Mouse (Mus musculus) adrenal gland (tissue): ENCODE results near the gene Gm49395.

Experiments
- intact Hi-C: fragments of 180-260 bp; cut with DNase I; formaldehyde crosslinking; loops from one replicate; pipeline ENCODE4 v1.15.1; 2025

Gene Gm49395

DNA sequence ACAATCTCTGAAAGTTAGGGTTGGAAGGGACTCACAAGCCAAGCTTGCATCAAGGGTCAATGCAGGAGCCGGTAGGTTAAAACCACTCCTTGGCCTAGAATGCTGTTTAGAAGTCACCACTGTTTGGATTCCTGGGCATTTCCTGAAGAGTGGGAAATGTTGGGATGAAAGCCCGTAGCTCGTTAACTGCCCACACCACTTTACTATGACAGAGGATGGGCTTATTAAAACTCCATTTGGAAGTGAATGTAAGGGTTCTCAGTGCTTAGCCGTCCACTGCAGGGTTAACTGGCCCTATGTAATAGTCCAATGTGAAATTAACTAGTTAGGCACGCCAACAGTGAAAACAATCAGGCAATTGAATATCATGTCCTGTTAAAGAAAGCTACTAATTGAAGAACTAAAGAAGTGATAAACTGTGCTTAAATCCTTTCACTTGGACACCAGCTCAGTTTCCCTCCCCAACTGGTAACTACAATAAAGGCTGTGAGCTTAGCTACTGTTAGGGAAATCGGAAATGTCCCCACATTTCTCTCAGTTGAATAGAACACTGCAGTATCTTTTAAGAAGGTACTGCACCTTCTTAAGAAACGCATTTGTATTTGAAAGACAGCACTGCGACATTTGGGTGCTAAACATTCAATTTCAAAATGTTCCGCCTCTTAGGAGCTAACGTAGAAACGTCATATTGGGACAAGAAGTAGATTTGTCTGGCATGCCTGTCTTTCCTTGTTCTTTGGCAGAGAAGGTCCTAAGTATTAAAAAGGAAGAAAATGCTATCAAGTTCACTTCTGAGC, 1.1 kb downstream of the Gm49395 start:
- intact Hi-C loops = loop anchor here (5.0 to 10.0 kb wide), 2 partner anchors 116 to 122 kb away; no protein-coding TSS in a partner anchor

DNA sequence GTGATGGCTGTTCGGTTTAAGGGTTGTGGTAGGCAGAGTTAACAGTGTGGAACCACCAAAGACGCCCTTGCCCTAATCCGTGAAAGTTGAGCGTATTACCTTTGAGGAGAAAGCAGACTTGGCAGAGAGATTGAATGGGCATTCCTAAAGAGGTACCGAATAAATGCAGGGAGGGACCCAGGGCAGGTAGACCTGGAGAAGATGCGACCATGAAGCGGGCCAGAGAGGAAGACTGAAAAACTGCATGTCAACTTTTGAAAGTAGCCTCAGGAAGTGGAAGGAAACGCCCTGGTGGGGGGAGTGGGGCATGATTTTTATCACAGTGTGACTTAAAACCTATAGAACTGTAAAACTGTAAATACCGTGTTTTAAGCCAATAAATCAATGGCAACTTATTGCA, 2.3 kb downstream of the Gm49395 start:
- intact Hi-C loops = no loop called here

DNA sequence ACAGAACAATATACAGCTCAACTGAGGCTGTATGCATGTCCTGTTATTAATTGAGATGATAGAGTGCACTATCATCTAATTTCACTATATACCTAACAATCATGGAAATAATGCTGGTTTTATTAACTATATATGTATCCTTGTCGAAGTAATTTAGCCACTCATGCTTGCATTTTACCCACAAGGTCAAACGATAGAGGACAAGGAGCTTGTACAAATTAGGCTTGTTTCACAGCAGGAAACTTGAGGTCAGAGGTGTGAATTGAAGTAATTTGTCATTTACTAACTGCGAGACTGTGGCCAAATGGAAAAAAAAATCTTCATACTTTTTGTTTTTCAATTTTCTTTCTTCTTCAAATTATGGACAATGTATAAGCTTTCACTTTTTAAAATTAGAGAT, 3.5 kb downstream of the Gm49395 start:
- intact Hi-C loops = no loop called here

DNA sequence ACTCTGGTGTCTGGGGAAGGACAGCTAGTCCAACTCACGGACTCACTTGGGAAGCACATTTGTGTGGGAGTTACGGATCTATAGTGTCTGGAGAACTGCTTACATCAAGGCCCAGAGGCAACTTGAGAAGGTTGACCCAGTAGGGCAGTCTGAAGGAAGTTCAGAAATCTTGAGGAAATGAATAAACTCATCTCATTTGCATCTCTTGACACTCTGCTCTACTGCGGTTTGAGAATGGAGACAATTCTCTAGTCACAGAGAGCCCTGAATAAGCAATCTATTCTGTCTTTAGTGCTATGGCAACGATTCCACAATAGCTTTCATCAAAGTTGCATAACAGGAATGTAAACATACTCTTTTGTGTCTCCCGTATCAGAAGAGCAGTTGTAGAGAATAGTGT, 4.8 kb downstream of the Gm49395 start:
- intact Hi-C loops = no loop called here

DNA sequence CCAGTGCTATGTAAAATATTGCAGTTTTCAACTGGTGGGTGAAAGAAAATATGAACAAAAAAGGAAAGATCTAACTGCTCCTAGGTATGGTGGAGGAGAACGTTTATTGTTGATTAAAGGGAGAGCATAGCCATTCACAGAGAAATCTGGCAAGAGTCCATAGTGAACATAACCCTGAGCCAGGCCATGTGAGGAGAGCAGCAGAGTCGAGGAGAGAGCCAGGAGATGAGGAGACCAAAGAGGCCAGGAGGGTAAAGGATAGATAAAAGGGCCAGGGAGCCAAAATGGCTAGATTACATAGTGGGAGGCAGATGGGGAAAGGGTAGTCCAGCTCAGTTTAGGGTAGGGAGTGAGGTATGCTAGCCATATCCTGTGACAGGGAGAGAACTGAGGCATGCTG, 5.5 kb downstream of the Gm49395 start:
- intact Hi-C loops = no loop called here

DNA sequence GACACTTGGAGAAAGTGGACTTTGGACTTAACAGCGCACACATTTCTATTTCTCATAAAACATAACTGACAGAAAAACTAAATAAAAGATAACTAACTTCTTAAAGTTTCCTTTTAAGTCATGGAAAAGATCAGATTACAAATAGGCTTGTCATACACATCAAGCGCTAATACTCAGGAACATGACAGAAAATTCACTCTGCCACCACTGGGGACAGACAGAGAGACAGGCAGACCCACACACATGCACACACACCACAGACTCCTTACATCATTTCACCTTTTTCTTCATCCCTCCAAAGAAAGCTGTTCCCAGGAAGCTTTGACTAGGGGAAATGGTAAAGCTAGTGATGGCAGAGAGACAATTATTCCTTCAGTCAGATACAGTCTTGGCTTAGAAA, 6.3 kb downstream of the Gm49395 start:
- intact Hi-C loops = no loop called here

DNA sequence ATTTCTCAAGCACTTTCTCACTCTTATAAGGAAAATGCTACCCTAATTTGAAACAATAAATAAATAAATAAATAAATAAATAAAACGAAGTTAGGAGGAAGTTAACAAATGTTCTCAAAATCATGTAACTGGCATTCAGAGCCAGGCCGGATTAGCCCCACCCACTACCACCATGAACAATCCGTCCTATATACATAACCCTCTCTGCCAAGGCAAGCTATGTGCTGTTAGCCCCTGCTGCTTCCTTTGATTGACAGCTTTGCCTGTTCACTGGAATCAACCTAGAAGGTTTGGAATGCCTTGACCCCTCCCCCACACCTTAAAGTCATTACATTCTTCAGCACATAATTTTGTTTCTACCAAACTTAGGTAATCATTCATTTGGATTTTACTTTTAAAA, 10.2 kb downstream of the Gm49395 start:
- intact Hi-C loops = no loop called here

DNA sequence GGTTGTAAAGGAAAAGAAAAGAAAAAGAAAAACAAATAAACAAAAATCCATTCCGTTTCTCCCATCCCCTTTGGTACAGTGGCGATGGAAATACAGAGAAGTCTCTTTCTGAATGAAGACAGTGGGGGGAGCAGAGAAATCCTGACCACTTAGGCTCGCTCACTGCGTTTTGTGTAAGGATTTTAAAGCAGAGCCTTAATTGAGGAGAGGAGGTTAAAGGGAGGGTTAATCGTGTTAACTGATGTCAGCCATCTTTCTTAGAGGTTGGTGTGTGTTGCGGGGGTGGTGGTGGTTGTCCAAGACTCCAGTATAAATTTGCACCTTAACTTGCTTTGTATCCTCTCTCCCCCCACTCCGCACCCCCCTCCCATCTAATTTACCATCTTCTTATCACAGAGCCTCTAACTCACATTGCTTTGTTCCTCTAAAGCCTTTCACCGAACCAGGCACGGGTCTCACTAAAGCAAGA, 10.7 kb downstream of the Gm49395 start:
- intact Hi-C loops = no loop called here

DNA sequence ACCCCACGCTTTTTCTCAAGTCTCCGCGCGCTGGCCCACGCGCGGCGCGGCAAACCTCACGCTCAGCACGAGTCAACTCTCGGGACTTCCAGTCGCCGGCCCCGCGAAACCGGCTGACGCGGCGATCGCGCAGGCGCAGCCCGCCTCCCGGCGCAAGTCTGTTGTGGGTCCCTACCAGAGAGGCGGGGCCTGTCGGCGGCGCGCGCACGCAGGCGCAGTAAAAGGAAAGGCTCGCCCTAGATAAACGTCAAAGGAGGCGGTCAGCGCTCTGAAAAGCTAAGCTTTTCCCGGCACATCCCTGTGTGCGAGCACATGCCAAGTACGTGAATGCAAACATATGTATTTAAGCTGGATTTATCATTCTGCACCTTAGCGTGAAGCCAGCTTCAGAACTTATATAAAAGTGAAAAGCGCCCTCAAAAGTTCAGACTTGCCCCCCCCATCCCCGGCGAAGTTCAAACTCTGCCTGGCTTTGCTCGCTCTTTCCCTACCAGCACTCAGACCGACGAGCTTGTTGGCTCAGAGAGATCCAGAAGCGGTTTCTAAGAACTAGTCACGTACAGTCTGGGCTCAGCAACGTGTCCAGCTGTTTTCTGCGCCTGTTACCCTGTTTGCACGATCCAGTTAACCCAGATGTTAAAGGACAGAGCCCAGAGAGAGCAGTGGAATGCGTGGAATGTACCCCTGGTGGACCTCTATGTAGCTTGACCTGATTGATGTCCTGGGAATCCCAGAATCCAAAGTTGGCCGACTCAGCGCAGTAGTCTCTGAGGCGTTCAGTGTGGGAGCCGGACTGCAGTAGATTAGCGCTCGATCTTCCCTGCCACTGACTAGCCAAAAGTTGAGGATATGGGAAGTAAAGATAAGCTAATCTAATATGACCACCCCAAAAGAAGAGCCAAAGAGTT, 11.4 kb downstream of the Gm49395 start, which contains the start of gene Pelo:
Gene Pelo, minus strand, starts transcription at position 118 of the 908 bp plus-strand sequence.
- intact Hi-C loops = no loop called here

DNA sequence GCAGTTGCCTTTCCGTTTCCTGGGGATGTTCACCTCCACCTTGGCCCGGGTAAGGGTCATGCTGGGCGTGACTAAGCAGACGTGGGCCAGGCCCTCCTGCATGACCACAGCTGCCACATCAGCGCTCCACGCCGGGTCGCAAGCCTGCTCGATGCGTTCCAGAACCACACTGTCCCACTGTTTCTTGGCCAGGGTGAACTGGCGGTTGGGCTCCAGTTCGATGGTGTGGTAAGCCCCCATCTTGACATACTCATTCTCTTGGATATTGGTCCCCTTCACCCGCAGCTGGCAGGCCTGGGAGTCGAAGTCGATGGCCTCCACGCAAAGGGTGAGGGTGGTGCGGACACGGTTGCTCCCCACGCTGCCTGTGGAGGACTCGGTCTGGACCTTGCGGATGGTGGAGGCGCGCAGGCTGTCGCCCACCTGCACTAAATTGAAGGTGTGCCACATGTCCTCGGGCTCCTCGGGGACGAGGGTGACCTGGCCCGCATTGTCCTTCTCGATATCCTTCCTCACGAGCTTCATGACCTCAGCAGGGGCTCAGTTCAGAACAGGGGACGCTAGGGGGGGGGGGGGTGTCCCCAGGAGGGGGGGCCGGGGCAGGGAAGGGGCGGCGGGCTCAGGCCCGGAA, 12.2 kb downstream of the Gm49395 start:
- intact Hi-C loops = no loop called here

DNA sequence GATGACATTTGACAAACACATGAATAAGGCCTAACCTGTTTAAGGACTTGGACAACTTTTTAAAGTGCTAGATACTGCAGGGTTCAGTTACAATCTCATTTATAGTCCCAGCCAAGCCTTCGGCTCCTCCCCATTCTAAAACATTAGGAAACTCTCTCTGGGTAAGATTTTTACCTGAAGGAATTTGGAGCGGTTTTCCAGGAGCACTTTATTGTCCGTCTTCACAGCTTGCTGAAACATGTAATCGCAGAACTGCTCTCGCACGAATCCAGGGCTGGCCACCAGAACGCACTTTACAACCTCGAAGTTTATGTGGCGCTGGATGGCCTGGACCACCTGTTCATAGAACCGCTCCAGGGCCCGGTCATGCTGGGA, 12.7 kb downstream of the Gm49395 start:
- intact Hi-C loops = no loop called here

DNA sequence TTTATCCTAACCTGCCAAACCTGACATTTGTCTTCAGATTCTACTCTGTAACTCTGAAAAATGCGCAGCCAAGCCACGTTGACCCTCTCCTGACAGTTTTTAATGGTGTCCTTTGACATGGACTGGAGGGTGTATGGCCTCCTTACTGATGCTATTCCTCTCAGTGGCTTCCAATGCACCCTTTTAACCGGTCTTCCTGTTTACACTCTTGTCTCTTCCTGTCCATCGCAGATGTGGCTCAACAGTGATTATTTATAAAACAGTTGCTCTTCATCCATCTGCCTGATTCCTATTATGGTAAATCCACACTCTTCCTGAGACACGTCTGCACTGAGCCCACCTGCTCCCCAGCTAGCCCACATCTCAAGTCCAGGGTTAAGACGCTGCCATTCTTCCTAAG, 15.7 kb downstream of the Gm49395 start:
- intact Hi-C loops = no loop called here

DNA sequence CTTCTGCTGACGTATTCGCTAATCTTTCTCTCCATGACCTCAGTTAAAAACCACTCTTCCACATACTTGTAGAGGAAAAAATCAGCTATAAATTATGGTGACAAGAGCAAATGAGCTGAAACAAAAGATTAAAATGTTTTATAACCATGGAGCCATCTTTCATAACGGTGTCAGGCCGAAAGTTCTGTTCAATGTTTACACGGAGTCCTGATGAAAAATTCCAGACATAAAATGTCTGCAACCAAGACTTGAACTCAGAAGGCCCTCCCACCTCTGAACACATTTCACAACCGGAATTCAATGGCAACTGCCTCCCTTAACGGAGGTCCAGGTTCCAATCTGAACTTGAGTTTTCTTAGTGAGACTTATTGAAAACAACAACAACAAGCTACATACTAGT, 19.4 kb downstream of the Gm49395 start:
- intact Hi-C loops = no loop called here

DNA sequence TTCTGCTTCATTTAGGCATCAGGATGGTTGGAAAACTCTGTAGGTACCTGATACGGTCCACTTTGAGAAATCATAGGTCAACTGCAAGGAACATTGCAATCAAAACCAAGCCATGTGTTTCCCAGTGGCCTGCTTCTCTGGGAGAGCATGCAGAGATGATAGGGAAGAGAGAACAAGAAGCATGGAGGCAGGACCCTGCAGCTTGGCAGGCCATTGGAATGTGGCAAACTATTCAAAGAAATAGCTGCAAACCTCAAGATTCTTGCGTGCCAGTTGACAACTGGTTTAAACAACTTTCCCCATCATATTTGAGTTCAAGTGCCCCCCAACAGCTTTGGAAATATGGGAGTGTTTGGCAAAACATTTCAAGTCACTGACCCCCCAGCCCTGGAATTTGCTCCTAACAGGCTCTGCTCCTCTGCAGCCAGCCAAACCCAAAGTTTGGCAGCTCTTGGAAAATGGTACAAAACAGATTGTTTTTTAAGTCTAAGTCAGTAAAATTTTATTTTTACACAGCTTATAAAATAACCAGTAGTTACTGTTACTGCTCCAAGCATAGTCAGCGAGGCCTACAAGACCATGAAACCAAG, 21.6 kb downstream of the Gm49395 start:
- intact Hi-C loops = no loop called here

DNA sequence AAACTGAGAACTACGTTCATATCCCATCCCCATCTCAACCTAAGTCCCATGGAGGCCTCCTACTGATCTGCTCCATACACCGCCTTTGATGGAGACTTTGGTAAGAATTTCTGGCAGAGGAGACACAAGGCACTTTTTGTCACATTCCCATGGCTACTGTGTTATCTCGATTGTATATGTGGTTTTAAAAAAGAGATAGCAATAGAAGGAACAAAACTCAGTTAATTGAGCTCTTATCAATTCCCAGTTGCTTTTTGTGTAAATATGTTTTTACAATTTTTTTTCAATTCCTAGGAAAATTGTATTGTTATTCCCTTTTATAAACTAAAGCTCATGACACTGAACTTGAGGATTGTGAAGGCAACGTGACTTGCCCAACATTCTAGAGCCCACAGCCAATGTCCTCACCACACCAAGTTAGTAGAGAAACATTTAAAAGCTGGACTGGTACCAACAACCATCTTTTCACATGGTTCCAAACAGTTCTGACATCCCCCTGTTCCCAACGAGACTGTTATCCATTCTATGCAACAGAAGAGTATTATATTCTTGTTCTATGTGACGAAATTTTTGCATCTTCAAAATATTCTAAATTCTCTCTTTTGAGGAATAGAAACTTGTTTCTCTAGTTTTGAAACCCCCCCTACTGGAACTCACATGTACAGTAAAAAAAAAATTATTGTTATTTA, 22.6 kb downstream of the Gm49395 start:
- intact Hi-C loops = no loop called here

DNA sequence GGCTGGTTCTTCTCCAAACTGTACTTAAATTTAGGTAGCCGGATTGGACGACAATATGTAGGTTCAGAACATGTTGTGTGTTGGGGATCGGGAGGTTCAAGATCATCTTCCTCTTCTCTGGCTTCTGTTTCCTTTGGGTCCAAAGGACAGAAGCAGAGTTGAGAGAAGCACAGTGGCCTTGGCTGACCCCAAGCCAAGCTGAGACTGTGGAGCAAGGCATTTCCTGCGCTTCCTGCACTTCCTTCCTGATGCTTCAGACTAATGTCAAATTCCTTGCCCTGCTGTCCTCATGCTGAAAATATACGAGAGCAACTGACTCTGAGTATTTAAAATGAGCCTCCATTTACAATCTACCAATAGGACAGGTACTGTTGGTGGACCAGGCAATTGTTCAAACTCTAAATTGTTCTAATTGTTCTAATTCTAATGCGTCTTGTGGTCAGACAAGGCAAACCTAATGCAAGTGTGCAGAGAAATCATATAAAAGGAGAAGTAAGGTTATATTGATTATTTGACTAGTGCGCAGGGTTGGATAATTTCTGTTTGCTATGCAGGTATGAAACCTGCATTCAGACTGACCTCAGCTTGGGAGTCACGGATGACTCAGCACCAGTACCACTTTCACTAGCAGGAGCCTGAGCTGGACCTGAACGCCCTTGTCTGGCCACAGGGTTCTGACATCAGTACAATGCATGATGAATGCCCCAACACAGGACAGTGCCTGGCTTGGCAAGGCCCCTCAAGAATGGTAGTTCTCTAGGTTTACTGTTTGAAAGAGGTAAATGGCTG, 24.2 kb downstream of the Gm49395 start:
- intact Hi-C loops = no loop called here

DNA sequence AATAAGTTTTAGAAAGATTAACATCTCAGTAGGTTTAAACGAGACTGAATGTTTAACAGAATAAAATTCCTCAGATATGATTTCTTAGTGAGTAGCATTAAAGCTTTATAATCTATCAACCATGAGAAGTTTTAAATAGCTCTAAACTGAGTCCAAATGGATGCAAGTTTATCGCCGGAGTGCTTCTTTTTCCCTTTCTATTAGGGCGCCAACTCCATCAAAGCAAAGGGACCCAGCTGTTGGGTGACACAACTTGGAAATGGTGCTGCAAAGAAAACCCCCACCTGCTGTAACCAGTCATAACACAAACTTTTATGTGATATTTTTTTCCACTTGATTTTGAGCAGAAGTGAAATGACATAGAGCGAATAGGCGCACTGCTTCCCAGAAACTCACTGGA, 29.3 kb downstream of the Gm49395 start:
- intact Hi-C loops = no loop called here

DNA sequence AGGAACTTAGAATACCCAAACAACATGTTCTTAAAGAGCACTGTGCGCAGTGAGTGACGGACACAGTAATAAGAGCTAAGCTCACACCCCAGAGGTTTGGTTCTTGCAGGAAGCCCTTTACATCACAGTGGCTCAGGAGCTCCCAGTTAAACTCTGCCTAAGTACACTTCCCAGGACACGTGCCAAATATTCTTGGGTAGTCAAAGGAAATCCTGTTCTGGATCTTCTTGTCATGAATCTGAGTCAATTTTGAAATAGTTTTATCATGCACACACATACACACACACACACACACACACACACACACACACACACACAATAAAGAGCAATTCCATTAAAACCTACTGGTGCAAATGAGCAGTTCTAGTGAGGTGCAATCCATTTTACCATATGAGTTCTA, 30.3 kb downstream of the Gm49395 start:
- intact Hi-C loops = no loop called here

DNA sequence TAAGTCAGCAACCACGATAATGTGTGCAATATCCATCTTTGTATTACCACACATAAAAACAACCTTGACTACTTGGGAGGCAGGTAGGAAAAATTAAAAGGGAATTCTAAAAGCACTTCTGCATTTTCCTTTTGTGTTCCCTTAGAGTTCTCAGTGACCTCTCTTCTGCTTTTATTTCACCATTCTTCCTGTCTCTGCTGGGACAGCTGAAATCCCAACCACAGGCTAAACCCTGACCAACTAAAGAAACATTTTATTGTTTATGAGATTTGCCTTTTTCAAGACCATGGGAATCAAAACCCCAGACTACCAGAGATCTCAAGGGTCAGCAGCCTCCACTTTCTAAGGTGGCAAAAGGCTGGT, 33.8 kb downstream of the Gm49395 start:
- intact Hi-C loops = no loop called here

DNA sequence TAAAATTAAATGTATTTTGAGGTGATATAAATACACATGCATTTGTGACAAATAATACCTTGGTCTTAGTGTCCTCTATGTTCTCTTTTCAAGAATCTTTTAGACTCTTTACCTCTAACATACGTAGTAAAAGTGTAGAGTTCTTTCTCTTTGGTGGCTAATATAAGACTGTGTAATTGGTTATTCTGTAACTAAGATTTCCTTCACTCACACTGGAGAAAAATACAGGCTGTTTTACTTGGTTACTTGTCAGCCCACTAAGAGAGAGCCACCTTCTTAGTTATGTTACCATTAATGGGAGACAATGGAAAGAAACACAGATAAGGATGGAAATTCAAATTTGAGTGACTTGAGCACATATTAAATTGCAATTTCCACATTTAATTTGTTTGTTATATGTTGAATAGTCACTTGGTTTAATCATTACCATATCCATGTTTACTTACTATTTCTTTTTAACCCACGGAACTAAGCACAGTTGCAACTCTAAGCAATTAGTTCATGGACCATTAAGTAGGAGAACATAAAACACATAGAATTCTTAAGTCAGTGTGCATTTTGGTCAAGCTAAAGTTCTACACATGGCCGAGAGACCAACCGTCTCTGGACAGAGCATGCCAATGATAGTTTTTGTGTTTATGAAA, 34.3 kb downstream of the Gm49395 start:
- intact Hi-C loops = no loop called here
